In the genomic region with DNA sequence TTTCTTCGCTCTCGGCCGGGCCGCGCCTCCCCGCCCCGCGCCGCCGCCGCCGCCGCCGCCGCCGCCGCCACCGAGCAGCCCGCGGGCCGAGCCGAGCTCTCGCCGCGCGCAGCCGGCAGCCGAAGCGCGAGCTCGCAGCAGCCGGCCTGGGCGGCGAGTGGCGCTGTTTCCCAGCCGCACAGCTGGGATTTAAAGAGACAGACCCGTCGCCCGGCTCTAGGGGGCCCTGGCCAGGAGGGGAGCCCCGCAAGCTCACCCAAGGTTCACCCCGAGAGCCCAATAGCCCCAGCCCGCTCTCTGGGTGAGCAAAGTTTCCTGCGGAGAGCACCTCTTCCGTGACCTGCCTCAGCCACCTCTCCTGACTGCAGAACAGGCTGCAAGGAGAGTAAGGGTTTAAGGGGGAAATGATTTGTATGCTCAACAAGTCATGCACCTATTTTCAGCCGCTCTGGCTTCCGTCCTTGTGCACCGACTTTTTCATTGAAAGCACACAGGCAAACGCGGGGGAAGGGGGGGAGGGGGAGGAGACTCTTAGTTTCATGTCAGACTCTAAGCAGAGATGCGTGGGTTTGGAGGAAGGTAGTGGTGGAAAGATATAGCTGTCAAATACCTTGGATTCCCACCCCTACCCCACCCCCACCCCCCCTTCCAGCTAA, we compare ENCODE assay signal across 8 mouse cellular contexts. TPM values are rescaled to one million over a fixed set of nuclear protein-coding genes. Genes with fewer than 3 reads are reported as not detected.
A peak's percentile ranks its signal among the peaks of the same experiment; 100 is the strongest.
DNase-seq lines count a peak whose midpoint lies in the region; ATAC-seq and TF ChIP-seq lines count a peak whose summit lies in the region.

A gene (minus strand): TSS at position 367 of the 656 bp plus-strand sequence.

- H3K4me3 ChIP-seq in forebrain, embryonic 16.5 days (replicated peaks; ENCODE audit: low read length), result peak within 1 kb of the TSS; percentile 84
- H3K4me3 ChIP-seq in layer of hippocampus, adult 2 months, result peak within 1 kb of the TSS; percentile 91
- peak within 1 kb of the TSS; percentile 46 for H3K4me3 ChIP-seq in liver, postnatal 0 days (ENCODE audit: low read depth, low read length)

- peak within 1 kb of the TSS; percentile 88 for H3K9ac ChIP-seq in forebrain, embryonic 16.5 days (replicated peaks; ENCODE audit: low read depth, low read length)
- no peak within 1 kb of the TSS for H3K9ac ChIP-seq in liver, postnatal 0 days (replicated peaks)

- peak; percentile 87 for ATAC-seq in forebrain, embryonic 16.5 days
- ATAC-seq in liver, postnatal 0 days, result peak; percentile 83

- peak within 1 kb of the TSS; percentile 78 for H3K4me2 ChIP-seq in forebrain, embryonic 16.5 days (ENCODE audit: low read length)
- H3K4me2 ChIP-seq in liver, postnatal 0 days (ENCODE audit: low read depth, low read length), result peak within 1 kb of the TSS; percentile 83

- no peaks in the 10 kb centered on the region for H3K36me3 ChIP-seq in forebrain, embryonic 16.5 days (ENCODE audit: control insufficient read depth, insufficient read depth)
- no peaks in the 10 kb centered on the region for H3K36me3 ChIP-seq in liver, postnatal 0 days (replicated peaks; ENCODE audit: insufficient read depth, low read length)

- peak; percentile 73 for DNase-seq in Muller cell, postnatal 12 days (ENCODE audit: inconsistent ontology term)
- DNase-seq in cerebellum, adult 18-20 months, result peak; percentile 74 to 83
- peak; percentile 16 for DNase-seq in heart, postnatal 25 days (ENCODE audit: low spot score)
- DNase-seq in layer of hippocampus, adult 2 months (ENCODE audit: low spot score in 2 of 2), result peak; percentile 45 to 75
- DNase-seq in liver, postnatal 0 days, result peak; percentile 58
- peak; percentile 21 for DNase-seq in ovary, adult 18-20 months (ENCODE audit: low spot score)
- DNase-seq in c-Kit-positive CD71-positive TER-119-positive erythroid progenitor cells, embryonic 14.5 days (ENCODE audit: low spot score), result no peak

- WGBS in forebrain, embryonic 16.5 days, result under 1% methylated on average over 39 of the region's 50 CpGs
- under 1% methylated on average over 48 of the region's 50 CpGs for WGBS in liver, postnatal 0 days (ENCODE audit: insufficient replicate concordance)

- H3K9me3 ChIP-seq in forebrain, embryonic 16.5 days (ENCODE audit: control insufficient read depth, low read length), result no peaks in the 10 kb centered on the region
- H3K9me3 ChIP-seq in liver, postnatal 0 days (ENCODE audit: low read length), result no peaks in the 10 kb centered on the region

- H3K4me1 ChIP-seq in forebrain, embryonic 16.5 days (replicated peaks; ENCODE audit: control insufficient read depth, insufficient read depth, low read length), result peaks cover 3% of the 10 kb centered on the region; the same call in 1 of the 2 replicates
- no peaks in the 10 kb centered on the region for H3K4me1 ChIP-seq in liver, postnatal 0 days (ENCODE audit: insufficient read depth)

- intact Hi-C loops in heart, postnatal 25 days (cut with DNase I), result no loop called here

- peak within 1 kb of the TSS; percentile 94 for H3K27ac ChIP-seq in forebrain, embryonic 16.5 days (ENCODE audit: low read length)
- H3K27ac ChIP-seq in layer of hippocampus, adult 2 months, result peak within 1 kb of the TSS; percentile 97
- H3K27ac ChIP-seq in liver, postnatal 0 days (ENCODE audit: low read depth), result no peak within 1 kb of the TSS

- H3K27me3 ChIP-seq in forebrain, embryonic 16.5 days (replicated peaks; ENCODE audit: control insufficient read depth, insufficient read depth, low read length), result no peaks in the 10 kb centered on the region
- H3K27me3 ChIP-seq in liver, postnatal 0 days (ENCODE audit: insufficient read depth, low read length), result peaks cover 30% of the 10 kb centered on the region

- no peak for TF ChIP-seq EP300 in liver, postnatal 0 days (IDR thresholded peaks at IDR 0.05; ENCODE audit: low read depth)

- peak; percentile 75 for TF ChIP-seq CTCF in layer of hippocampus, adult 2 months (conservative IDR thresholded peaks at IDR 0.05)
- TF ChIP-seq CTCF in liver, postnatal 0 days (IDR thresholded peaks at IDR 0.05; ENCODE audit: low read depth), result peak; percentile 36

RNA-seq across cellular contexts. Expression of the gene that starts here (rescaled TPM):
- polyA plus RNA-seq in forebrain, embryonic 16.5 days (2015; fragmentation: Nextera tagmentation; extraction: Ambion mirVana), result 24.3 and 24.7 TPM in 2 replicates
- total RNA-seq in heart, postnatal 25 days (2021), result 1 to 10 TPM; 4.1 to 5.0 TPM
- total RNA-seq in layer of hippocampus, adult 2 months (2021), result 10 to 100 TPM; 77.6 to 79.2 TPM
- 0.04 and 0.12 TPM in 2 replicates for polyA plus RNA-seq in liver, postnatal 0 days (2015; fragmentation: Nextera tagmentation; extraction: Ambion mirVana)

Comparison
In these comparisons a context has a peak if more than half of its experiments do, and no peak if none do; other contexts are left out.
1. RNA of the gene that starts here (total RNA-seq): 77.6 to 79.2 TPM in layer of hippocampus, adult 2 months; 4.1 to 5.0 TPM in heart, postnatal 25 days; every median in the first group is over 10 times any median in the second.
2. RNA of the gene that starts here (polyA plus RNA-seq): 24.3 to 24.7 TPM in forebrain, embryonic 16.5 days; 0.04 to 0.12 TPM in liver, postnatal 0 days; every median in the first group is over 10 times any median in the second.
3. Peak in DNase-seq, ATAC-seq, H3K4me3 ChIP-seq and H3K4me2 ChIP-seq in liver, postnatal 0 days; RNA of the gene not detected or under 1 TPM.
4. Peak in every context shown above with its lines, with median percentiles within 50 percentile points of each other: H3K4me3 ChIP-seq.